Mouse (Mus musculus) bone marrow, adult 2 months (tissue): ENCODE data around the gene Gm28042. TPM values are rescaled to one million over a fixed set of nuclear protein-coding genes. Genes with fewer than 3 reads are reported as not detected.

ENCODE experiments used
- H3K27ac ChIP-seq: fragments of 200-500 bp; 2 replicates; pipeline ENCODE4 v1.5.1; 2012; ENCODE audit warnings: low read depth, mild to moderate bottlenecking, control low read depth, inconsistent platforms, low read length; ENCODE audit not compliant: control insufficient read depth, poor library complexity, insufficient read depth
- H3K4me1 ChIP-seq: fragments of 200-500 bp; 2 replicates; pipeline ENCODE4 v1.6.1; 2011; ENCODE audit warnings: low read length; ENCODE audit not compliant: control insufficient read depth, insufficient read depth
- H3K4me3 ChIP-seq: fragments of 200-500 bp; replicated peaks from 2 replicates; pipeline ENCODE3; 2011; ENCODE audit warnings: mild to moderate bottlenecking, low read depth, low read length, control low read depth; ENCODE audit not compliant: control insufficient read depth
- CTCF ChIP-seq: fragments of 200-500 bp; IDR thresholded peaks from 2 replicates; pipeline ENCODE4 v1.5.1; 2011; ENCODE audit warnings: low read length, control low read depth; ENCODE audit not compliant: control insufficient read depth, insufficient read depth
- POLR2A ChIP-seq: fragments of 200-500 bp; IDR thresholded peaks from 2 replicates; pipeline ENCODE4 v1.6.1; 2011; ENCODE audit warnings: low read depth, mild to moderate bottlenecking, control low read depth, low read length, borderline replicate concordance; ENCODE audit not compliant: control insufficient read depth
- WGBS: fragments of 180-500 bp; shearing (Covaris S2); methylation state at CpG from one replicate; pipeline ENCODE4 v1.1.7; 2018; 5-methylcytosine and 5-hydroxymethylcytosine counted together
- polyA plus RNA-seq: library from polyadenylated mRNA; stranded (reverse); fragments of >200 nt; gene quantifications from 2 replicates; pipeline ENCODE4 v1.2.4, GENCODE M21; 2011; ENCODE audit warnings: low replicate concordance; ENCODE audit not compliant: missing spikeins, insufficient read depth, insufficient read length

Gm28042 gene
- polyA plus RNA-seq, 1 experiment = 1.5 TPM

DNA sequence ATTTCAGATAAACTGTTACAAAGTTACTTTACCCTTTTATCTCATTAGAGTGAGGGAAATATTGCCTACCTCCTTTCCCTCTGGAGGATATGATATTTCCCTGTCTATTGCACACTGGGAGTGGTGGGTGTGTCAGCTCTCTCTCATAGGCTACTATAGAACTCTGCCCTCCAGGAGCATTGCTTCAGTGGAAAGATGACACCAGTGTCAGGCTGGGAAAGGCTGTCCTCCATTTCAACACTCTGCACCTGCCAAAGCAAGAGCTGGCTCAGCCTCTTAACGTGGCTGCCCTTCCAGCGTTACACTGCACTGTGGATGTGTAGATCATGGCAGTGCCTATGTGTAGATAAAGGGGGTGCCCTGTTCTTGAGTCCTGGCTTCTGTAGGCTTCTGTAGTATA lies 34.9 kb upstream of the Gm28042 start:
- Histone ChIP-seq H3K27ac (no peak overlapping the region), H3K4me3 (no peak overlapping the region), H3K4me1 (no peaks in the 10 kb centered on the region; the same call in 1 of the 2 replicates)
- TF ChIP-seq POLR2A = no peak
- TF ChIP-seq CTCF = no peak
- 82% methylated on average over 2 of the region's 2 CpGs for WGBS

DNA sequence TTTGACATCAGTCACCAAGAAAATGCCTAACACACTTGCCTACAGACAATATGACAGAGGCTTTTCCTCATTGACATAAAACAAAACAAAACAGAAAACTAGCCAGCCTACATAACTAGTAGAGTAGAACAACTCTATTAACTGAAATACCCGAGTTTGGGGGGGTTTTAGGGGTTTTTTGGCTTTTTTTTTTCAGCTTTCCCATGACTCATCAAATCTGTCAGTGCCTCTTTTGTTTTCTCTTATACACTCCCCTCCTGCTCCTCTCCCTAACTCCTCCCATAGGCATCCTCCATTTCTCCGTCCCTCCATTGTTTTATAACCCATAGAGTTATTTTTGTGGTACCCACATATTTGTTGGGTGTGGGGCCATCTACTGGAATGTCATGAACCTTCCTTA lies 33.8 kb upstream of the Gm28042 start:
- Histone ChIP-seq H3K27ac (no peak overlapping the region), H3K4me1 (no peaks in the 10 kb centered on the region; the same call in 1 of the 2 replicates), H3K4me3 (no peak overlapping the region)
- WGBS = 63% methylated on average over 2 of the region's 2 CpGs
- TF ChIP-seq CTCF (no peak), POLR2A (no peak)

DNA sequence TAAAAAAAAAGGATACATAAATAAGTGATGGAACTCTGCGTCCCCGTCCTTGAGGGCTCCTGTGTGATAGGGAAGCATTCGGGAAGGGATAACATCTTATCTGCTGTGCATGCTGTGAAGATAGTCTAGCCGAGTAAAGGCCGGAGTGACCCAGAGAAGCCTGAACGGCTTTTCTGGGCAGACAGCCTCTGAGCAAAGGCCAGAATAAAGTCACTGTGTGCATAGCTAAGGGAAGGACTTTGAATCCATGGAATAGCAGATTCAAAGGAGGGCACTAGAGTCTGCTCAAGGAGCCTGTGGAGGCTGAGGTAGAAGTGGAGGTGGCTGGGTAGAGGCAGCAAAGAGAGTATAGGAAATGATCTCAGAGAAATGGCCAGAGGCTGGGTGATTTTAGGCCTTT lies 32.5 kb upstream of the Gm28042 start:
- TF ChIP-seq POLR2A = no peak
- TF ChIP-seq CTCF = no peak
- Histone ChIP-seq H3K4me1 (no peaks in the 10 kb centered on the region), H3K27ac (no peak overlapping the region), H3K4me3 (no peak overlapping the region)
- 73% methylated on average over 6 of the region's 6 CpGs for WGBS

DNA sequence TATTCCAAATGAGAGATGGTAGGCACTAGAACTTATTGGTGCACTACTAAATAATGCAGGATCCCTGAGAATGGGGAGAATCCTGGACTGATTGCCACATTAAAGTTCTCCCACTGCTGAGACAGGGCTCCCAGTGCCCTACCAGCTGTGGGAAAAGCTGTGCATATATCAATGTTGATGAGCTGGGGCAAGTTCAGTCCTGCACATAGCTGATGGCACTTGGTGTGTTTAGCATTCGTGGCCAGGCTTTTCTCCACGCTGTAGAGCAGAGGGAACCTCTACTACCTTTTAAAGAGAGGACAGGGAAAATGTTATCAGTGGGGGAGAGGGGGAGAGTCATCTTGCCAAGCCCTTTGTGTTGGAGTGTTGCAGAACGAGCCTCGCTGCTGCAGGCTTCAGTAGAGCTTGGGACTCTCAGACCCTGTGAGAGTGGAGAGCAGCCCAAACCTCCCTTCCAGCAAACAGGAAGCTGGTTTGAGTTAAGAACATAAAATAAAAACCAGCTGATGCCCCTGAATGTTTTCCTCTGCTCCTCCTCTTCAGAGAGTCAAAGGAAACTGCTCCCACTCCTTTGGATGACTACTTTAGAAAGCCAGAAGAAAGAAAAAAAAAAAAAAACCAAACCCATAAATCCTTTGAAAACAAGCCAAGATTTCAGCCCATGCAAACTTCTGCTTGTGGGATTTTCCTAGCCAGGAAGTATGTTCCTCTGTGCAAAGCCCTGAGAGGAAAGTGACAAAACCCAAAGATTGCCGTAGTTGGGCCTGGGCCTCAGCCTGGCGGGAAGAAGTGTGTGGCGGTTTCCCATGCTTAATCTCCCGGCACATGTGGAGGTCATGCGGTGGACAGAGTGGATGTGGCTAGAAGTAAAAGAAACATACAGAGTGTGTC lies 31.7 kb upstream of the Gm28042 start:
- WGBS = 13% methylated on average over 9 of the region's 9 CpGs
- no peak for TF ChIP-seq CTCF
- no peak for TF ChIP-seq POLR2A
- Histone ChIP-seq H3K4me3 (no peak overlapping the region), H3K4me1 (no peaks in the 10 kb centered on the region), H3K27ac (no peak overlapping the region)

DNA sequence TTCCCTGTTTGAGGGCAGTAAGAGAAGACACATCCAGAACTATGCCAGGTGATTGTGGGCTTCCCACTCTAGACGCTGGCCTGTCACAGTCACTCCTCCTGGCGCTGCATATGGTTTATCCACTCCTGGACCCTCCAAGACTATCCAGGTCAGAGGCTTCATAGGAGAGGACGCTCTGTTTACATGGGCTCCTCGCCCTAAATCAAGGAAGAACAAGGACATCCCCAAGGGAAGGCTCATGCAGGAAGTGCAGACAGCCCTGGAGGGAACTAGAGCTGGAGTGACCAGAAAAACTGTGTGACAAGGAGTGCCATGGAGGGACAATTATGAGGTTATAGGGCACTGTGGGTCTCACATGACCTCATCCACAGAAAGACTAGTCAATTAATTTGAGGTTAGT lies 29.9 kb upstream of the Gm28042 start:
- TF ChIP-seq POLR2A (no peak), CTCF (no peak)
- Histone ChIP-seq H3K4me3 (no peak overlapping the region), H3K4me1 (peaks cover 1% of the 10 kb centered on the region), H3K27ac (no peak overlapping the region)
- WGBS = 77% methylated on average over 4 of the region's 4 CpGs

DNA sequence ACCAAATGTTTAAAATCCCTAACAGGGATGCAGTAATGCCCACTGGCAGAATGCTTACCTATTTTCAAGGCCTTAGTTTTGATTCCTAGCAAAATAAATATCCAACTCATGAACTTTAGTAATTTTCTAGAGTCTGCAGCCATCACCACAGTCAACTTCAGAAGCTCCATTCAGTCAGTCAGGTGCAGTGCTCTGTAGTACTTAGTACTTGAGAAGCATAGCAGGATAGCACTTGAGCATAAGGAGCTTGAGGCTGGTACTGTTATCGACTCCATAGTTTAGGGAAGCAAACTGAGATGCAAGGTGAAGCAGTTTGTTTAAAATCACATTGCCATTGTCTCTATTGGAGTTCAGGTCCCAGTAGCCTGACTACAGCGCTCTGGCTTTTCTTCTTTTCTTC lies 27.6 kb upstream of the Gm28042 start:
- Histone ChIP-seq H3K4me3 (no peak overlapping the region), H3K27ac (no peak overlapping the region), H3K4me1 (peaks cover 1% of the 10 kb centered on the region)
- TF ChIP-seq CTCF = no peak
- TF ChIP-seq POLR2A = no peak
- 80% methylated on average over 2 of the region's 2 CpGs for WGBS

DNA sequence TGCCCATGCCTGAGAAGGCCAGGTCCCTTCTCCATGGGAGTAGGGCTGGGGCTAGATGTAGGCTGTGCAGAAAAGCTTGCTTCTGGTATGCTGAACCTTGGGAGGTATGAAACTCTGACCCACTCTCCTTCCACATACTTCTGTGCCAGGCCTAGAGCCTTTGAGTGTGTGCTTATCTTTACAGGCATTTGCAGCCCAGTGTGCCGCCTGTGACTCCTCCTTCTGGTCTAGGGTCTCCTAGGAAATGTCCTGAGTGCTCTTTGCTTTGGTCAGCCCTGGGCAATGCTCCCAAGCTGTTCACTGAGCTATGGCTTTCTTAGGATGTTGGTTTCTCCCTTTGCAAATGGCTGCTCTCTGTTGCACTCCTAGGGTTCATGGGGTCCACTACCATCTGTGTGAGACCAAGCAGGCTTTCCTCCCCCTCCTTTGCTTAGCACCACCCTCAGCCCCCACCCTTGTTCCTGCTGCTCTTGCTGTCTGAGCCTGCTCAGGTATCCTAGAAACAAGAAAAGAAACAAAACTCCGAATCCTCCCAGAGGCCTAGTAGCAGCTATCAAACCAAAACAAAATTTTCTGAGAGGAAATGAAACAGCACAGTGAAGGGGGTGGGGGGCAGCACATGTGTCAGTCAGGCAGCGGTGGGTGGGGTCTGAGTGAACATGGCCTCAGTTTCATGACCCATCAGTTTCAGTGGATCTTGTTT lies 26.3 kb upstream of the Gm28042 start:
- WGBS = 62% methylated on average over 3 of the region's 3 CpGs
- TF ChIP-seq CTCF (no peak), POLR2A (no peak)
- no peak overlapping the region for H3K4me3 ChIP-seq
- no peak overlapping the region for H3K27ac ChIP-seq
- H3K4me1 ChIP-seq = peaks cover 1% of the 10 kb centered on the region

DNA sequence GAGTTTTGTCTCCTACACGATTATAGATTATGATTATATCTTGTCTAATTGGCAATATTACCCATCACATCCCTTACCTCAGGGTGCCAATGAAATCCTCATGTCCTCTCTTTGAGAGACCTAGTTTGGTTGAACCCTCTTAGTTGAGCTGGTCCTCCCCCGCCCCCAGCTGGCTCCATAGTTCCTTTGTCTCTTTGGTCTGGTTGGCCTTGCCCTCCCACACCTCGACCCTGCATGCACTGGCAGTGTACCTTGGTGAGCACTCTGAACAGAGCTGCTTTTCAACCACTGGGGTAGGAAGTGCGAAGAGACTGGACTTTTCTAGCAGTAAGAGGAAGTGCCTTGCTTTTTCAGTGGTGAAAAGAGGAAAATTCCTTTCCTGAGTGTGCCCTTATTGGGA lies 25.3 kb upstream of the Gm28042 start:
- H3K27ac ChIP-seq = no peak overlapping the region
- H3K4me3 ChIP-seq = no peak overlapping the region
- TF ChIP-seq POLR2A (no peak), CTCF (no peak)
- peaks cover 1% of the 10 kb centered on the region for H3K4me1 ChIP-seq
- 60% methylated on average over 4 of the region's 4 CpGs for WGBS
